In the genomic region with DNA sequence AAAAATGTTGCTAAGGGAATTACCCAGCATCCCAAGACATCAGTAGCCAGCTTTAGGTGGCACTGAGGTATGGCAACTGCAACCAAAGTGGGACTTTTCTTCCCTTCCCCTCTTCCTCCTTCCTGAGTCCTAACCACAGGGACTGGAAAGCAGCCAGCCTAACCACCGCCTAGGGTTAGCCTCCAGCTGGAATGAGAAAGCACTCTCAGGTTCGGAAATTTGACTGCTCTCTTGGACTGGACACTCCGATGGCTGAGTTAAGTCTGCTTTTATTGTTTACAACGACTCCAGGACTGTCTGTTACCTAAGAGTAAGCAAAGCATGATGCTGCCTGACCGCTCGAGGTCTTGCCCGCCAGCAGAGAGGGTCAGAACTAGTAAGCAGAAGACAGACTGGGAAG, we compare ENCODE assay signal across 16 mouse cellular contexts. TPM values are rescaled to one million over a fixed set of nuclear protein-coding genes. Genes with fewer than 3 reads are reported as not detected.
A peak's percentile ranks its signal among the peaks of the same experiment; 100 is the strongest.
DNase-seq lines count a peak whose midpoint lies in the region; ATAC-seq and TF ChIP-seq lines count a peak whose summit lies in the region.
"Had no signal": no experiment of that assay in that cellular context is flagged by ENCODE, and none has a peak within 500 bp of the region (broad histone marks: within the 10 kb centered on the region; RNA-seq: fewer than 3 reads in every experiment).

No protein-coding gene starts in this region.

- no peak overlapping the region for H3K9ac ChIP-seq in forebrain, postnatal 0 days
- H3K9ac ChIP-seq: intestine, embryonic 15.5 days had no signal

- no peak for DNase-seq in forebrain, embryonic 10.5 days (ENCODE audit: extremely low spot score, low spot score)
- no peak for DNase-seq in forebrain, postnatal 0 days
- DNase-seq in Muller cell, postnatal 12 days (ENCODE audit: inconsistent ontology term), result peak; percentile 76
- DNase-seq in gastrocnemius, postnatal 14 days, result peak; percentile 37
- DNase-seq in lung, postnatal 36 days, result peak; percentile 71
- no peak for DNase-seq in right cerebral cortex, postnatal 14 days
- DNase-seq in embryo, embryonic 9.5 days (ENCODE audit: extremely low spot score), result no peak
- DNase-seq in frontal cortex, postnatal 25 days (ENCODE audit: low spot score in 2 of 2), result no peak

- no peak for TF ChIP-seq CTCF in forebrain, postnatal 0 days (IDR thresholded peaks at IDR 0.05; ENCODE audit: low read depth)

- 91% methylated on average over 7 of the region's 7 CpGs for WGBS in forebrain, embryonic 10.5 days
- WGBS in forebrain, postnatal 0 days, result 91% methylated on average over 7 of the region's 7 CpGs

- no peaks in the 10 kb centered on the region for H3K9me3 ChIP-seq in forebrain, embryonic 10.5 days
- H3K9me3 ChIP-seq in forebrain, postnatal 0 days (ENCODE audit: low read length), result no peaks in the 10 kb centered on the region
- H3K9me3 ChIP-seq: intestine, embryonic 15.5 days had no signal

- no peaks in the 10 kb centered on the region for H3K27me3 ChIP-seq in forebrain, embryonic 10.5 days (ENCODE audit: poor library complexity, severe bottlenecking)
- no peaks in the 10 kb centered on the region for H3K27me3 ChIP-seq in forebrain, postnatal 0 days (ENCODE audit: insufficient read depth, low read length)

- peaks cover 44% of the 10 kb centered on the region for H3K4me1 ChIP-seq in forebrain, embryonic 10.5 days
- H3K4me1 ChIP-seq in forebrain, postnatal 0 days (ENCODE audit: insufficient read depth), result peaks cover 22% of the 10 kb centered on the region
- H3K4me1 ChIP-seq: intestine, embryonic 15.5 days had no signal

- no peak overlapping the region for H3K4me2 ChIP-seq in forebrain, postnatal 0 days (ENCODE audit: low read depth)
- H3K4me2 ChIP-seq: intestine, embryonic 15.5 days had no signal

- intact Hi-C loops in gastrocnemius, postnatal 14 days (cut with DNase I; ENCODE audit: low total_unique reads), result no loop called here

- ATAC-seq in forebrain, postnatal 0 days, result no peak
- ATAC-seq: forebrain, embryonic 16.5 days; intestine, embryonic 15.5 days had no signal

- no peaks in the 10 kb centered on the region for H3K36me3 ChIP-seq in forebrain, embryonic 10.5 days (replicated peaks)
- no peaks in the 10 kb centered on the region for H3K36me3 ChIP-seq in forebrain, postnatal 0 days (ENCODE audit: insufficient read depth)
- H3K36me3 ChIP-seq: intestine, embryonic 15.5 days had no signal

- no peak overlapping the region for H3K4me3 ChIP-seq in forebrain, embryonic 10.5 days
- H3K4me3 ChIP-seq in forebrain, postnatal 0 days (ENCODE audit: low read depth, low read length), result no peak overlapping the region
- H3K4me3 ChIP-seq: intestine, embryonic 15.5 days had no signal

- peak overlapping the region; percentile 65 for H3K27ac ChIP-seq in forebrain, embryonic 10.5 days
- no peak overlapping the region for H3K27ac ChIP-seq in forebrain, postnatal 0 days (ENCODE audit: low read depth, low read length)
- H3K27ac ChIP-seq: intestine, embryonic 15.5 days had no signal

RNA-seq across cellular contexts. Expression of a gene that starts 26.2 kb away (rescaled TPM):
- 8.2 and 9.8 TPM in 2 replicates for polyA plus RNA-seq in forebrain, embryonic 10.5 days (2016; fragmentation: Nextera tagmentation; extraction: Ambion mirVana)
- 9.7 and 11.5 TPM in 2 replicates for total RNA-seq in forebrain, postnatal 0 days (2014; rRNA removed)
- polyA plus RNA-seq in forebrain, postnatal 0 days (2015; fragmentation: Nextera tagmentation; extraction: Ambion mirVana), result 13.4 and 14.2 TPM in 2 replicates
- total RNA-seq in gastrocnemius, postnatal 14 days (2021), result 1 to 10 TPM; 4.5 to 7.3 TPM

RNA-seq across cellular contexts. Expression of a gene that starts 26.6 kb away (rescaled TPM):
- not detected in 2 replicates for polyA plus RNA-seq in forebrain, embryonic 10.5 days (2016; fragmentation: Nextera tagmentation; extraction: Ambion mirVana)
- not detected in 2 replicates for total RNA-seq in forebrain, postnatal 0 days (2014; rRNA removed)
- polyA plus RNA-seq in forebrain, postnatal 0 days (2015; fragmentation: Nextera tagmentation; extraction: Ambion mirVana), result not detected in 2 replicates
- total RNA-seq in gastrocnemius, postnatal 14 days (2021), result not detected
- total RNA-seq: heart, adult 8-10 months; layer of hippocampus, postnatal 25 days had no signal
- polyA plus RNA-seq: embryonic facial prominence, embryonic 14.5 days; forebrain, embryonic 16.5 days; hindbrain, embryonic 11.5 days; intestine, embryonic 15.5 days; limb, embryonic 11.5 days; liver, embryonic 16.5 days had no signal

Comparison
In these comparisons a context has a peak if more than half of its experiments do, and no peak if none do; other contexts are left out.
1. DNase-seq: peak in Muller cell, postnatal 12 days (single experiment), gastrocnemius, postnatal 14 days (single experiment) and lung, postnatal 36 days (single experiment); none in forebrain, embryonic 10.5 days (single experiment), forebrain, postnatal 0 days (single experiment), right cerebral cortex, postnatal 14 days (single experiment), embryo, embryonic 9.5 days (single experiment) and frontal cortex, postnatal 25 days (0 of 2).